Mouse (Mus musculus) hindbrain, embryonic 13.5 days (tissue): Measurements from ENCODE around the gene Lrig2. TPM values are rescaled to one million over a fixed set of nuclear protein-coding genes. Genes with fewer than 3 reads are reported as not detected.

ENCODE experiments used
- ATAC-seq: fragments of 200-750 bp; cut with Nextera tagmentation; 2 replicates; pipeline ENCODE4 v1.8.0; 2017; ENCODE audit warnings: moderate TSS enrichment; ENCODE audit not compliant: low FRiP score
- H3K27ac ChIP-seq: fragments of 300-500 bp; sonication (generic); 2 replicates; pipeline ENCODE4 v1.5.1; 2015; ENCODE audit warnings: inconsistent platforms, mild to moderate bottlenecking, moderate library complexity
- H3K27me3 ChIP-seq: fragments of 300-500 bp; sonication (generic); 2 replicates; pipeline ENCODE4 v1.6.1; 2015; ENCODE audit warnings: mild to moderate bottlenecking, inconsistent platforms
- H3K36me3 ChIP-seq: fragments of 300-500 bp; sonication (generic); 2 replicates; pipeline ENCODE4 v1.6.1; 2015; ENCODE audit warnings: mild to moderate bottlenecking, inconsistent platforms
- H3K4me1 ChIP-seq: fragments of 300-500 bp; sonication (generic); replicated peaks from 2 replicates; pipeline ENCODE4 v1.6.1; 2015; ENCODE audit warnings: inconsistent platforms
- H3K4me2 ChIP-seq: fragments of 300-500 bp; sonication (generic); 2 replicates; pipeline ENCODE4 v1.6.1; 2015; ENCODE audit warnings: inconsistent platforms, mild to moderate bottlenecking, moderate library complexity
- H3K4me3 ChIP-seq: fragments of 300-500 bp; sonication (generic); 2 replicates; pipeline ENCODE4 v1.5.1; 2015; ENCODE audit warnings: mild to moderate bottlenecking, inconsistent platforms
- H3K9ac ChIP-seq: fragments of 300-500 bp; sonication (generic); 2 replicates; pipeline ENCODE4 v1.6.1; 2015; ENCODE audit warnings: mild to moderate bottlenecking, inconsistent platforms
- H3K9me3 ChIP-seq: fragments of 300-500 bp; sonication (generic); 2 replicates; pipeline ENCODE4 v1.6.1; 2016; ENCODE audit warnings: inconsistent platforms
- WGBS: fragments of 180-500 bp; shearing (Covaris S2); methylation state at CpG from one replicate; pipeline ENCODE4 v1.1.7; 2015; 5-methylcytosine and 5-hydroxymethylcytosine counted together
- polyA plus RNA-seq: library from polyadenylated mRNA; unstranded; fragments of >200 nt; fragmentation: Nextera tagmentation; extraction: Ambion mirVana; gene quantifications from 2 replicates; pipeline ENCODE4 v1.2.1, GENCODE M21; 2015

Lrig2 gene
- polyA plus RNA-seq, 1 experiment from 2014 or later: 30.5 TPM

DNA sequence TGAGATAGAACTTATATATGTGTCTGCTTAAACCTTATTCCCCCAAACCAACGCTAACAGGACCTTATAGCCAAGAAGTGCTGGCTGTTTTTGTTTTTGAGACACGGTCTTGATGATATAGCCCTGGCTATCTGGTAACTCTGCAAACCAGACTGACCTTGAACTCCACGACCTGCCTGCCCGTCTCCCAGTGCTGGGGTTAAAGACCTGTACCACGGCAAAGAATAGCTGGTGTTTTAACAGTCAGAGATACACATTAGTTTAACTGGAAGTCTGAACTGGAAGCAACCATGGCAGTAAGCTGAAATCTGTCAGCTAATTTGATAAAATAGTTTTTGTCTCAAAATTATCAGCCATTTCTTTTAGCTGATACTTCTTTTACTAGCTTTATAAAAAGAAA, 94.9 kb downstream of the Lrig2 start:
- ATAC-seq: no peak
- H3K27me3 ChIP-seq: no peaks in the 10 kb centered on the region
- H3K9ac ChIP-seq: no peak overlapping the region
- H3K9me3 ChIP-seq: no peaks in the 10 kb centered on the region
- WGBS: 75% methylated on average over 5 of the region's 5 CpGs
- no peaks in the 10 kb centered on the region for H3K36me3 ChIP-seq
- H3K4me2 ChIP-seq: no peak overlapping the region
- no peaks in the 10 kb centered on the region for H3K4me1 ChIP-seq
- no peak overlapping the region for H3K4me3 ChIP-seq
- H3K27ac ChIP-seq: no peak overlapping the region

- Histone ChIP-seq H3K4me2 (no peak overlapping the region), H3K4me3 (no peak overlapping the region), H3K27me3 (no peaks in the 10 kb centered on the region), H3K9ac (no peak overlapping the region), H3K27ac (no peak overlapping the region), H3K9me3 (no peaks in the 10 kb centered on the region), H3K36me3 (no peaks in the 10 kb centered on the region), H3K4me1 (peaks cover 6% of the 10 kb centered on the region)
- WGBS: 74% methylated on average over 6 of the region's 6 CpGs
- no peak for ATAC-seq
Observed at GRCm38 (mm10) chr3:104412482-104412881, 99.2 kb downstream of the Lrig2 start.

GRCm38 (mm10) chr3:104407506-104407905, 104.2 kb downstream of the Lrig2 start:
- H3K27ac ChIP-seq: no peak overlapping the region
- peaks cover 12% of the 10 kb centered on the region for H3K4me1 ChIP-seq
- H3K27me3 ChIP-seq: no peaks in the 10 kb centered on the region
- ATAC-seq: peak; percentile 52; the same call in 1 of the 2 replicates
- no peaks in the 10 kb centered on the region for H3K9me3 ChIP-seq
- no peak overlapping the region for H3K4me2 ChIP-seq
- H3K9ac ChIP-seq: no peak overlapping the region
- no peaks in the 10 kb centered on the region for H3K36me3 ChIP-seq
- 73% methylated on average over 7 of the region's 7 CpGs for WGBS
- H3K4me3 ChIP-seq: no peak overlapping the region

DNA sequence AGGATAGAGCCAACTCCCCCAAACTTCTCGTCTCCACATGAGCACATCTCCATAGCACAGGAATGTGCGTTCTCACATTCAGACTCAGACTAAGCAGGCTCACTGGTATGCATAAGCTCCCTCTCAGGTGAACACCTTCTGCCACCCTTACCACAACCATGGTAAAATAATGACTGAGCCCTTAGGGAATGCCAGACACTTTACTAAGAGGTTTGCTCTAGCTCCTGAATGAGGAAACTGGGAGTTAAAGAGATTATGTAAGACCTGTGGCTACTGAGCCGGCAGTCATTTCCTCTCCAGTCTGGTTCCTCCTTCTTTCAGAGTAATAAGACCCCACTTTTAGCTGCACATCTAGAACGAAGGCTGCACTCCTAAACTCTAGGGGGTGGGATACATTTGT, 108.1 kb downstream of the Lrig2 start:
- no peak overlapping the region for H3K9ac ChIP-seq
- no peaks in the 10 kb centered on the region for H3K36me3 ChIP-seq
- ATAC-seq: no peak
- no peaks in the 10 kb centered on the region for H3K27me3 ChIP-seq
- H3K4me3 ChIP-seq: no peak overlapping the region
- H3K4me1 ChIP-seq: peaks cover 12% of the 10 kb centered on the region
- WGBS: 76% methylated on average over 4 of the region's 4 CpGs
- no peaks in the 10 kb centered on the region for H3K9me3 ChIP-seq
- H3K27ac ChIP-seq: no peak overlapping the region
- H3K4me2 ChIP-seq: no peak overlapping the region

- Histone ChIP-seq H3K27me3 (0 out of 2 replicates have a peak, but pooled peaks cover 3% of the 10 kb centered on the region), H3K4me1 (peaks cover 22% of the 10 kb centered on the region), H3K27ac (no peak overlapping the region), H3K9ac (no peak overlapping the region), H3K36me3 (no peaks in the 10 kb centered on the region), H3K9me3 (no peaks in the 10 kb centered on the region), H3K4me3 (no peak overlapping the region), H3K4me2 (no peak overlapping the region)
- no peak for ATAC-seq
- 85% methylated on average over 2 of the region's 2 CpGs for WGBS
Observed at GRCm38 (mm10) chr3:104401176-104401575, 110.5 kb downstream of the Lrig2 start.

DNA sequence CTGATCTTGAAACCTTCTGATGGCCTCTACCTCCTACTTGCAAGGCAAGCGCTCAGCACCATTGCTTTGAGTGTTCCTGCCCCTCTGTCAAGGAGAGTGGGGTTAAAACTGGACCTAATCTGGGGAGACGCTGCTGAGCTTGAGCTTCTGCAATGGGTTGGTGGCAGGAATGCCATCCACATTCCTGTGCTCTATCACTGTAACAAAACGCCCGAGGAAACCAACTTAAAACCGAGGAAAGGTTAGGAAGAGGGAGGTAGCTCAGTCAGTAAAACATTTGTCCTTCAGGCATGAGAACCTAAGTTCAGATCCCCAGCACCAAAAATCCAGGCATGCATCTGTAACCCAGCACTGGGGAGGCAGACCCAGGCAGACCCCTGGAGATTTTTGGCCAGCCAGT, 111.6 kb downstream of the Lrig2 start:
- no peak overlapping the region for H3K4me3 ChIP-seq
- no peak for ATAC-seq
- 0 out of 2 replicates have a peak, but pooled peaks cover 3% of the 10 kb centered on the region for H3K27me3 ChIP-seq

GRCm38 (mm10) chr3:104399296-104400045, 112.2 kb downstream of the Lrig2 start:
- Histone ChIP-seq H3K9ac (no peak overlapping the region), H3K36me3 (no peaks in the 10 kb centered on the region), H3K4me1 (peaks cover 28% of the 10 kb centered on the region), H3K4me3 (no peak overlapping the region), H3K27ac (no peak overlapping the region), H3K9me3 (no peaks in the 10 kb centered on the region), H3K27me3 (0 out of 2 replicates have a peak, but pooled peaks cover 3% of the 10 kb centered on the region), H3K4me2 (no peak overlapping the region)
- ATAC-seq: no peak
- 81% methylated on average over 10 of the region's 10 CpGs for WGBS

More for the DNA sequence above, 111.6 kb downstream of the Lrig2 start:
- no peak overlapping the region for H3K27ac ChIP-seq
- no peak overlapping the region for H3K4me2 ChIP-seq
- H3K9me3 ChIP-seq: no peaks in the 10 kb centered on the region
- peaks cover 28% of the 10 kb centered on the region for H3K4me1 ChIP-seq
- 86% methylated on average over 5 of the region's 5 CpGs for WGBS
- H3K36me3 ChIP-seq: no peaks in the 10 kb centered on the region
- no peak overlapping the region for H3K9ac ChIP-seq

- H3K9ac ChIP-seq: no peak overlapping the region
- no peak for ATAC-seq
Observed at GRCm38 (mm10) chr3:104397316-104397715, 114.4 kb downstream of the Lrig2 start.

DNA sequence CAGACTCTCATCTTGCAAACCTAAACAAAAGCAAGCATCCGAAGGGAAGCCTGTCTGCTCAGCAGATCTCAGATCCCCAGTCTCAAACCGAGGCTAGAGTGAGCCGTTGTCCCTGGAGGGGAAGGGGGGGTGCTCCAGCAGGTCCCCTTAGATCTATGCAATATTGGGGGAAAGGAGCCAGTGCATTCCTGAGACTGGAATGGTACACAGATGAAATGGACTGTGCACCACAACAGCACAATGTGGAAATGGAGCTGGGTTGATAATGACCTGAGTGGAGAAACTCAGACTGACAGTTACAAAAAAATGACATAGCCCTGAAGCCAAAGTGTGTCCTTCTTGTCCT, 115.0 kb downstream of the Lrig2 start:
- Histone ChIP-seq H3K27ac (peak overlapping the region; percentile 79), H3K4me2 (no peak overlapping the region), H3K4me3 (no peak overlapping the region), H3K27me3 (0 out of 2 replicates have a peak, but pooled peaks cover 3% of the 10 kb centered on the region), H3K4me1 (peaks cover 20% of the 10 kb centered on the region), H3K9me3 (no peaks in the 10 kb centered on the region), H3K36me3 (no peaks in the 10 kb centered on the region), H3K9ac (no peak overlapping the region)
- ATAC-seq: no peak
- 46% methylated on average over 3 of the region's 3 CpGs for WGBS

More at GRCm38 (mm10) chr3:104397316-104397715, 114.4 kb downstream of the Lrig2 start:
- Histone ChIP-seq H3K4me2 (no peak overlapping the region), H3K27ac (no peak overlapping the region), H3K36me3 (no peaks in the 10 kb centered on the region), H3K27me3 (0 out of 2 replicates have a peak, but pooled peaks cover 3% of the 10 kb centered on the region), H3K9me3 (no peaks in the 10 kb centered on the region), H3K4me1 (peaks cover 22% of the 10 kb centered on the region), H3K4me3 (no peak overlapping the region)
- 89% methylated on average over 9 of the region's 9 CpGs for WGBS

GRCm38 (mm10) chr3:104396067-104396735, 115.5 kb downstream of the Lrig2 start:
- Histone ChIP-seq H3K4me2 (no peak overlapping the region), H3K9me3 (no peaks in the 10 kb centered on the region), H3K36me3 (no peaks in the 10 kb centered on the region), H3K9ac (peak overlapping the region; percentile 51; the same call in 1 of the 2 replicates), H3K27ac (peak overlapping the region; percentile 79), H3K4me3 (no peak overlapping the region), H3K4me1 (peaks cover 20% of the 10 kb centered on the region), H3K27me3 (0 out of 2 replicates have a peak, but pooled peaks cover 3% of the 10 kb centered on the region)
- 0 out of 2 replicates have a peak, but pooled peaks have one; percentile 30 for ATAC-seq
- WGBS: 34% methylated on average over 11 of the region's 11 CpGs

- Histone ChIP-seq H3K4me2 (no peak overlapping the region), H3K27ac (peak overlapping the region; percentile 71), H3K9me3 (no peaks in the 10 kb centered on the region), H3K4me3 (no peak overlapping the region), H3K27me3 (no peaks in the 10 kb centered on the region), H3K4me1 (peaks cover 12% of the 10 kb centered on the region), H3K9ac (no peak overlapping the region), H3K36me3 (no peaks in the 10 kb centered on the region)
- ATAC-seq: no peak
- 44% methylated on average over 10 of the region's 10 CpGs for WGBS
Observed at GRCm38 (mm10) chr3:104390072-104390471, 121.6 kb downstream of the Lrig2 start.

DNA sequence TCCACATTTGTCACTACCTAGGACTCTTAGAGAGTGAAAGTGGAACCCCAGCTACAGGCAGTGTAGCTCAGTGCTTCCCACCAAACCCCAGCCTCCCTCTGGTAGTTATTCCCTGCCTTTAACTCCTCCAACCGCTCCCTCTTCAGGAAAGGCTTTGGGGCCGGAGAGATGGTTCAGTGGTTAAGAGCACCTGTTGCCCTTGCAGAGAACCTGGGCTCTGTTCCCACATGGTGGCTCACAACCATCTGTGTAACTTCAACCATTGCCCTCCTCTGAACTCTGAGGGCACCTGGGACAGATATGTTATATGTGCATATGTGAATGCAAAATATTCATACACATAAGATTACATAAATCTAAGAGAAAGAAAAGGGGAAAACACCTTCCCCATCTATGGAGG, 122.3 kb downstream of the Lrig2 start:
- no peaks in the 10 kb centered on the region for H3K36me3 ChIP-seq
- ATAC-seq: no peak

More for the DNA sequence above, 122.3 kb downstream of the Lrig2 start:
- H3K9me3 ChIP-seq: no peaks in the 10 kb centered on the region
- no peaks in the 10 kb centered on the region for H3K27me3 ChIP-seq
- H3K4me3 ChIP-seq: no peak overlapping the region
- H3K4me1 ChIP-seq: peaks cover 12% of the 10 kb centered on the region
- no peak overlapping the region for H3K27ac ChIP-seq
- no peak overlapping the region for H3K4me2 ChIP-seq
- 86% methylated on average over 2 of the region's 2 CpGs for WGBS
- H3K9ac ChIP-seq: no peak overlapping the region
